Mouse (Mus musculus): ENCODE data around the gene Rfc2.
A peak's percentile ranks its signal among the peaks of the same experiment; 100 is the strongest.

The Rfc2 gene

DNA sequence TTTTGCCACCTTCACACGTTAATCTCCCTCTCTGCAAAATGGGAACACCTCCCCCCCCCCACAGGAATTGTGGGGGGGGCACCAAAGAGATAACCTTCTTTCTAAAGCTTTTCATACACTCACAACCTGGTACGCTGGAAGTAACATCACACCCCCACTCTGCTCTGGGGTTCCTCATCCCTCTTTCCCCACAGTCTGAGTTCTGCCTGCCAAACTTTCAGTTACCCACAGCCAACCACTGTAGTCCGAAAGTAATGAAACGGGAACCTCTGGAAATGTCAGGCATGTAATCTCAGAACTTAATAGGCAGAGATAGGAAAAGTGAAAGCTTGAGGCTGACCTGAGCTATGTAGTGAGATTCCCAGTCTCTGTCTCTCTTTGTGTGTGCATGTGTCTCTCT, 13.7 kb upstream of the Rfc2 start:
- DNase-seq: no peak

DNA sequence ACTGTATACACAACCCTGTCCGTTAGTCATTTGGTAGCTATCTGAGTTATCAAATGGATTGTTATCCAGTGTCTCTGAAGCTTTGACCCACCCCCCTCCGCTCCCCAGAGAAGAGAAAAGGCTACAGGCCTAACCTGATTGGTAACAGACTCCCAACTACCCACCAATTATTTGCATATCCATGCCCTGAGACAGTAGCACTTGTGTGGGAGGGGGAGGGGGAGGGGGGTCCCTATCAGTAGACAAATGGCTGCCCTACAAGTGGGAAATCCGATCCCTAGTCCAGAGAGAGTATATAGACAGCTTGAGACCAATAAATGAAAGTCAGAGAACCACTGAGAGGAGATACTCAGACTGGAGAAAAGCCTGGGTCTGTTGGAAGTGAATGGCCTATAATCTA, 13.1 kb upstream of the Rfc2 start:
- no peak for DNase-seq

DNA sequence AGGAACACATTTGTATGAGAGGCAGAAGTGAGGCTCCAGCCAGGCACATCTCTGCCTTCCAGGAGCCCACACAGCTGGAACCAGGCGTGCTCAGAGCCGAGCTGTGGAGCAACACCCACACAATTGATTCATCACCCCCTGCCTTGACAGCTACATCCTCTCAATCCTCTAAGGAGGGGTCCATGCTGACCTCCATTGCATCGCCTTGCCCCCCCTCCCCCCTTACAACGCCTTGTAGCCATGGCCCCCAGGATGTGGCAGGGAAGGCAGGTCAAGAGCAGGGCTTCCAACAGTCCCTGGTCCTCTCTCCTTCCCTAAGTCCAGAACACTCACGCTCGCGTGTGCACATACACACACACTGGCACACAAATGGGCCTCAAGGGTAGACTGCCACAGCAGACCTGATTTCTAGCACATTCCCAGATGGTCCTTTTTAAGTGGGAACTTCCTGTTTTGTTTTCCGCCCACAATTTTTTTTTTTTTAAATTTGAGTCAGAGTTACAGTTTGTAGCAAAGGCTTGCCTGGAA, 12.1 kb upstream of the Rfc2 start:
- DNase-seq: no peak

DNA sequence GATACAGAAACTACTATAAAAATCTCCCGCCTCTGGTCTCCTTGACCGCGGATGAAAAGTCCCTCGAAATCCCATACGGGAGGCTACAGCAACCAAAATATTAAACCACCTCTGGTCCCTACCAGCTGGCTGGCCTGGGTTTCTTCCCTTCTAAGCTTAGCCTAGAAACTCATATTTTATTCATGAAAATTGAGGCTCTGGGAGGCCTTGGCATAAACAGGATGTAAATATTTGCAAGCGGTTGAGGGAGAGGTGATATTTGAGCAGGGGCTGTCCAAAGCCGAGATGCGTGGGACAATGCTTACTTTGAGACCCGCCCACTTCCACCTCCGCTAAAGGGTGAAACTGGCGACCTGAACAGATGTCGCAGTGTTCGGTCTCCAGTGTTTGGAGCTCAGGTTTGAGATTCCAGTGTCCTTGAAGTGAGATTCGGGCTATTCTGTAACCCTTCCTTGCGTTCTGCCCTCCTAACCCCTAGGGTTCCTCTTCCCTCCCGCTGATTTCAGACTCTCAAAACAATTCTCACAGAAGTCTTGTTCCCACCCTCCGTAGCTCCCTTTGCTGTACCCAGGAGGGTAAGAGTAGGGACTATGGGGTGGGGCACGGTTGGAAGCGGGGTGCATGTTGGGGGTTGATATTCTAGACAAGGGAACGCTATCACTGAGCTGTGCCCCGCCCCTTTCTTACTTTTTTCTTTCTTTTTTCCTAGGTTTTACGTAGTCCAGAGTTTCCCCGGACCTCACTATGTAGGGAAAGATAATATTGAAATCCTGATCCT, 9.2 kb upstream of the Rfc2 start:
- peak; percentile 70 to 86 for DNase-seq

DNA sequence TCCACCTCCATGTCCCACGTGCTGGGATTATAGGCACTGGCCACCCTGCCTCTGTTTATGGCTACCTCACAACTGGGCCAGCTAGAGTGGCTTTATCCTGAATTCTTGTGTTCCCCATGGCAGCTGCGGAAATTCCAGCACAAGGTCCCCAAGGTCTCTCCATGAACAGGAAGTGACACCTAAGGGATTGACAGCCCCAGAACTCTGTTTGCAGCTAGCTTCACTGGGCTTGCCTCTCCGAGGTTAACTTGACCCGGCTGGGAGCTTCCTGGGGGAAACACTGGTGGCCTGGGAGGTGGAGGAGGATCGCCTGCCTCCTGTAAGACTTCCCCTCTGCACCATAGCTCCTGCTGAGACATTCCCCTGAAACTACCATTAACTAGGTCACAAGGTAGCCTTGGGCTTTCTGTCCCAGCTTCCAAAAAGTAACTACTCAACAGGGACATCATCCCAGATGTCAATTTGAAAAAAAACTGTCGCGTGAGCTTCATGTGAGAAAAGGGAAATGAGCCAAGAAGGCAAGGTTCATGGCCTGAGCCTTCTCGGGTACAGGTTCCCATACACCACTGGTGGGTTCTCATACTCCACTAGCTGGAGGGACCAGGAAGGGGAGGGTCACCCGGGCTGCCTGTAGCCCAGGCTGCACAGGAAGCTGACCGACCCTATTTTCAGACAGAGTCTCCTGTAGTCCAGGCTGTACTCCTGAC, 8.5 kb upstream of the Rfc2 start:
- peak in 1 of 2 experiments; percentile 63 for DNase-seq

DNA sequence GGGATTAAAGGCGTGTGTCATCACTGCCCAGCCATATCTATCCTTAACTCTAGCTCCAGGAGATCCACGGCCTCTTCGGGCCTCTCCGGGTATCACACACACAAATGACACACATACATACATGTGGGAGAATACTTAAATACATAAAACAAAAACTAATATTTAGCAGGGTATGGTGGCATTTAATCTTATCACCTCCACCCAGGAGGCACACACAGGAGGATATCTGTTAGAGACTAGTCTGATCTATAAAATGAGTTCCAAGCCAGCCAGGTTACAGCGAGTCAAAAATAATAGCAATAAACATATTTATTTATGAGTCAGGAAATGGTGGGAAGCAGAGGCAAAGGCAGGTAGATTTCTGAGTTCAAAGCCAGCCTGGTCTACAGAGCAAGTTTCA, 5.3 kb upstream of the Rfc2 start:
- DNase-seq: no peak

DNA sequence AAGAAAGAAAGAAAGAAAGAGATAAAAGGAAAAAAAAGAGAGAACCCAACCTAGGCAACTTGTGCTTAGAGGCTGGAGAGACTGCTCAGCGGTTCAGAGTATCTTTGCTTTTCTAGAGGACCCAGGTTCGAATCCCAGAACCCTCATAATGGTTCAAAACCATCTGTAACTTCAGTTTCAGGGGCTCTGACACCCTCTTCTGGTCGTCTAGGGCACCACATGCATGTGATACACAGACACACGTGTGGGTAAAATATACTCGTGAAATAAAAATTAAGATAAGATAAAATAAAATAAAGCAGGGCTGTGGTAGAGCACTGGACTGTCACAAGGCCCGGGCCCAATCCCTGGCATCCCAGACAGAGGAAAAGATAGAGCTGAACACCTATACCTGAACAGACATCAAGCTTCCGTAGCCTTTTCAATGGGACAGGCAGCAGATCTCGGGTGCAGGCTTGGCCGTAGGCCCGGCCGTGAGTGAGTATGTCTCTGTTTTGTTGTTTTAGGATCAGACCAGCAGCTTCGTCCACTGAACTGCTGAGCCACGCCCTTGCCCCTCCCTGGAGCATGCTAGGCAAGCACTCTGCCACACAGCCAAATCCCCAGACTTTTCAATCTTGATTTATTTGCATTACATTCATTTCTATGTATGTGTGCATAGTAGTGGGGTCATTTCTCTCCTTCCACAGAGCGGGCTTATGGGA, 4.5 kb upstream of the Rfc2 start:
- DNase-seq: no peak

DNA sequence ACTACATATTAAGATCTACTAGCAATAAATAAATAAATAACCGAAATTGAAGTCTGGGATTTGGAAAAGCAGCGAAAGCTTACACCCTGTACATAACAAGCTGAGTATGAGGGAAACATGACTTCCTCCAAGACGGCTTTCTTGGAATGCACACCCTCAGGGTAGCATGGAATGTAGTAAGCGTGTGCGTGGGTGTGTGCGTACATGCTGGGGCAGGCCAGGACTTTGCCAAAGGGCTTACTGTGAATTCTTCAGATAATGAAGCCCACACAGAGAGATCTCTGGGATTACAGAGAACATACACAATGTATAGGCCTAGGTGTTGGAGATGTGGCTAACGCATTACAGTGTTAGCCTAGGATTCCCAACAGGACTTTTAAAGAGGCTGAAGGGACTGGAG, 3.6 kb upstream of the Rfc2 start:
- no peak for DNase-seq

DNA sequence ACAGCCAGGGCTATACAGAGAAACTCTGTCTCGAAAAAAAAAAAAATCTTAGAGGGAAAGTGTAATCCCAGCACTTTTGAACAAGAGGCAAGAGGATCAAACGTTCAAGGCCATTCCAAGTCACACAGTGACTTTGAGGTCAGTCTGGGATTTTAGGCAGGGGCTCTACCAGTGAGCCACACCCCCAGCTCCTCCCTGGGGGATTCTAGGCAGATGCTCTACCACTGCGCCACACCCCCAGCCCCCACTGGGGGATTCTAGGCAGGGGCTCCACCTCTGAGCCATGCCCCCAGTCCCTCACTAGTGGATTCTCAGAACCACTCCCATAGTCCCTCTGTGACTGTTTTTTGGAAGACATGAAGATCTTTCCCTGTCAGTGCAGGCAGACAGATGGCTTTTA, 2.0 kb upstream of the Rfc2 start:
- DNase-seq: no peak

DNA sequence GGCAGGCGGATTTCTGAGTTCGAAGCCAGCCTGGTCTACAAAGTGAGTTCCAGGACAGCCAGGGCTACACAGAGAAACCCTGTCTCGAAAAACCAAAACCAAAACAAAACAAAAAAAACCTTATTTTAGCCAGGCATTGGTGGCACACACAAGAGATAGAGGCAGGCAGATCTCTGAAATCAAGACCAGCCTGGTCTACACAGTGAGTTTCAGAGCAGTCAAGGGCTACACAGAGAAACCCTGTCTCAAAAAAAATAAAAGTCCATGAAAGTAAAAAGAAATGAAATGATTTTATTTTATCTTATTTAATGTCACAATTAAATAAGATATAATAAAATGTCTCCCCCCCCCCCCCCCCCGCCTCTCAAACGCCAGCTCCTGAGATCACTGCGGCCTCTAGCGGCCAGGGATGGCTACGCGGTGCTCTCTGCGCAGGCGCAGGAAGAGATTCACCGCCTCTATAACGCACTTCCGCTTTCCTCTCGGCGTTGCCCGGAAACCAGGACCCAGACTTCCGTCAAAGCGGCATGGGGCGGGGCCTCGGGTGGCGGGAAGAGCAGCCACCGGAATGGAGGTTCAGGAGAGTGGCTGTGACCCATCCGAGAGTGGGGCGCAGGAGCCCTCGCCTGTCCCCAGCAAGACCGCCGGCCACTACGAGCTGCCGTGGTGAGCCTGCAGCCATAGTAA, 1.2 kb downstream of the Rfc2 start:
- peak; percentile 95 to 98 for DNase-seq

DNA sequence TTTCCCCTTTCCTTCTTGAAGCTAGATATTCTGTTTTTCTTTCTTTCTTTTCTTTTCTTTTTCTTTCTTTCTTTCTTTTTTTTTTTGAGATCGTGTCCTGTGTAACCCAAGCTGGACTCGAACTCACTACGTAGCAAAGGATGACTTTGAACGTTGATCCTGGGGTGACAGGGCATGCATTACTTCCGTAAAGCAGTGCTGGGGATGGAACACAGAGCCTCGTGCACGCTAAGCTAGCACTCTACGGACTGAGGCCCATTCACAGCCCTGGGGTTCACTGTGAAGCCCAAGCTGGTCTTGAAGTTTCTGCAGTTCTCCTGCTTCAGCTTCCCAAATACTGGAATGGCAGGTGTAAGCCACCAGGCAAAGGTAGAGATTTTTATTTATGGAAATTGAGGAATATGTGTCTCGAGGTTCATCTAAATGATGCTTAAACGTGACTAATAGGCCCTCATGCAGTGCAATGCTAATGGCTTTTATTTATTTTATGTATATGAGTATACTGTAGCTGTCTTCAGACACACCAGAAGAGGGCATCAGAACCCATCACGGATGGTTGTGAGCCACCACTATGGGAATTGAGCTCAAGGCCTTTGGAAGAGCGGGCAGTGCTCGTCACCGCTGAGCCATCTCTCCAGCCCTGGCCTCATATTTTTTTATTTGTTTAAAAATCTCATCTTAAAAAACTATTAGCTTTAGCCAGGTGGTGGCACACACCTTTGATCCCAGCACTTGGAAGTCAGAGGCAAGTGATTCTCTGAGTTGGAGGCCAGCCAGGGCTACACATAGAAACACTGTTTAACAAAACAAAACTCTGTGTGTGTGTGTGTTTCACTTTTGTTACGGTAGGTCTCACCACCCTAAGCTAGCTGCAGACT, 2.1 kb downstream of the Rfc2 start:
- DNase-seq: peak in 1 of 2 experiments; percentile 32

DNA sequence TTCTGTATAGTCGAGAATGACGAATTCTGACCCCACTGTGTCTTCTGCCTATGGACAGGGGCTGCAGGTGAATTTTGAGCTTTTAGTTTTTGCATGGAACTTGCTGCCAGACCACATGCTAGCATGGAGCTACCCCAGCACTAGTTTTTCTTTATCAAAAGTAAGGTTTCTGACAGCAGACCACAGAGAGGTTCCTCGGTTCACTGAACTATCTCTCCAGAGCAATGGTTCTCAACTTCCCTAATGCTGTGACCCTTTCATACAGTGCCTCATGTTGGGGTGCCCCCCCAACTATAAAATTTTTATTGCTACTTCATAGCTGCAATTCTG, 2.7 kb downstream of the Rfc2 start:
- DNase-seq: no peak

DNA sequence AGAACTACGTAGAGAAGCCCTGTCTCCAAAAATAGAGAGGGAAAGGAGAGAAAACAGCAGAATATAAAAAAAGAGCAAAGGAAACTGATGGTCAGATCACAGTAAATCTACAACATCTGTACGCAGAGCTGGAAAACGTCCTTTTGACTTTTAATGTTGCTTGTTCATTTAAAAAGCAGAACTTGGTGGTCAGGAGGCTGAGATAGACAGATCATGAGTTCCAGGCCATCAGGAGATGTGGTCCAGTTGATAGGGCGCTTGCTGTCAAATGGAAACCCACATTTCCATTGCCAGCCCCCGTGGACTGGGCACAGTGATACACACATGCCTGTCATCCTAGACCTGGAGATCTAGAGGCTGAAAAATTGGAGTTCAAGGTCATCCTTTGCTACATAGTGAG, 3.6 kb downstream of the Rfc2 start:
- DNase-seq: no peak

DNA sequence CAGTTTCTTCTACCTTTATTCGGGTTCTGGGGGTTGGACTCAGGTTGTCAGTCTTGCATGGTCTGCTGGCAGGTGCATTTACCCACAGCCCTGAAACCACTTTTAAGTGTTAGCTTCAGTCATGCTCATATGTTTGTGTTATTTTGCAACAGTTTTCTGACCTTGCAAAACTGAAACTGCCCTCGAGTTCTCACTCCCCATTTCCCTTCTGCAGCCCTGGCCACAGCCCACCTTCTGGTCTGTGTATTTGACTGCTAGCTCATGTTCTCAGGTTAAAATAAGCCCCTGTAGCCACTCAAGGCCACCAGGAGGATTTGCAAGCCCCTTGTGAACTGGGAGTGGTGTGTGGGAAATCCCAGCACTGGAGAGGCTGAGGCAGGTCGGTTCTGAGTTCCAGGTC, 8.7 kb downstream of the Rfc2 start:
- no peak for DNase-seq

DNA sequence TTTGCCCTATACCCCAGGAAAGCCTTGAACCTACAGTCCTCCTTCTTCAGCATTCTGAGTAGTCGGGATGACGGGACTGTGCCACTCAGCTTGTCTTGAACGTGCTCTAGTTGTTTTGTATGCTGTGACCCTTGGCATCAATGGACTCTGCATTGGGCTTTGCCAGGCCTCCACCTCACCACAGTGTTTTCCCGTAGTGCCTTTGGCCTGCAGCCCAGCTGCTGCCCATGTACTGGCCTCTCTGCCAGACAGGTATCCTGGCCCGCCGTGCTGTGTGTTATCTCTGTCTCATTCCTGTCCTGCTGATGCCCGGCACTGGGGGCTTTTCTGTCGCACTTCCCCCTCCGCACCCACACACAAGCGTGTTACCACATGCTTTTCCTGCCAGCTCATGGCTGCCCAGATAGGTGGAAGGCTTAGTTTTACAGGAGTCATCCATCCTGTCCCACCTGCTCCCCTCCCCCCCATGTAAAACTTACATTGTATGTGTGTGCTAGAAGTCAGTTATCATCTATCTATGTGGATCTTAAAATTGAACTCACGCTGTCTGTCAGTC, 10.9 kb downstream of the Rfc2 start:
- peak; percentile 31 to 39 for DNase-seq

DNA sequence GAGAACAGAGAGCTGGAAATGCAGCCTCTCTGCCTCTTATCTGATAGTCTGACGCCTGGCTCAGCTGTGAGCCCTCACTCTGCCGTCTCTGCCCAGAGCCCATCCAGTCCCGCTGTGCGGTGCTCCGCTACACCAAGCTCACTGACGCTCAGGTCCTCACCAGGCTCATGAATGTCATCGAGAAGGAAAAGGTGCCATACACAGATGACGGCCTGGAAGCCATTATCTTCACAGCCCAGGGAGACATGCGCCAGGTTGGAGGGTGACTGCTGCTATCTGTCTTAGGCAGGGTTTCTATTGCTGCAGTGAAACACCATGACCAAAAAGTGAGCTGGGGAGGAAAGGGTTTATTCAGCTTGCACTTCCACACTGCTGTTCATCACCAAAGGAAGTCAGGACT, 11.9 kb downstream of the Rfc2 start:
- DNase-seq: no peak

DNA sequence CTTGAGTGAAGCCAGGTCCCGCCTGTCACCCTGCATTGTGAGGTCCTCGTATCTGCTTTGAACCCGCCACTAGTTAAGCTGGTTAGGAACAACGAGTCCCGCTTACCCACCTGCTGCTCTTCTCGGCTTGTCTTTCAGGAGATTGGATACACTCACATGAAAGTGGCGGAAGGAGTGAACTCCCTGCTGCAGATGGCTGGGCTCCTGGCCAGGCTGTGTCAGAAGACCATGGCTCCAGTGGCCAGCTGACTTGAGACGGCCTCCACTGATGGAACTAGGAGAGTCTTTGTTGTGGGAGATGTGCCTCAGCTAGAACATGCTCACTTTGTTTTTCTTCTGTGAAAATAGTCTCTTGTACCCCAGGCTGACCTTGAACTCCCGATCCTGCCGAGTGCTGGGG, 16.5 kb downstream of the Rfc2 start:
- DNase-seq: no peak

DNA sequence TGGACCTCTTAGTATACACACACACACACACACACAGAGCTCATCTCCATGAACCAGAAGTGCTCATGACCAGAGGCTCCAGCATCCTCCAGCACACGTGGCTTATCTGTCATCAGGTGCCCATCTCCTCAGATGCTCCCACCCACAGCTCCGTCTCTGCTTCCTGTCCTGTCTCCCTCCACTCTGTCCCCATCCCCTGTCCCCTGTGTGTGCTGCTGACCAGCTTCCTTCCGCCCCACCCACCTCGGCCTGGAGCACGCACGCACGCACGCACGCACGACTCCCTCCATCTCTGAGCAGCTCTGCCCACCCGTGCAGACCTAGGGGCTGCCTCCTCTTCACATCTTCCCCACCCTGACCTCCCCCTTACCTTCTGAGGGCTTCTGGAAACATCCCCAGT, 23.2 kb downstream of the Rfc2 start:
- DNase-seq: no peak

DNA sequence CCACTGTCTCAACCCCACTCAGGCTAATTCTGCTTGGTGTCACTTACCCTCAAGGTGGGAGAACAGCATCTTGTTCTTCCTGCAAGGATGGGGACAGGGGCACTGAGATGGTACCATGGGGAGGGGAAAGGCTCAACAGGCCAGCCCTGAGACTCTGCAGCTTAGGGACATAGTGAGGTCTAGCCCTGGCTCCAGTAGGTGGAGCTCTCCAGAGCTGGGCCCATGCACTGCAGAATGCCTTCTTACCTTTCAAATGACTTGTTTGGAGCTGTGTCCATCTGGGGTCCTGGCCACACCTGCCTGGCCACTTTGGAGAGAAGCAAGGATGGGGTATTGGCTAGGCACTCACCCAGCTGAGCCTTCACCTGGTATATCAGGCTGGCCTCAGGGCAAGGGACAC, 25.1 kb downstream of the Rfc2 start:
- DNase-seq: no peak

DNA sequence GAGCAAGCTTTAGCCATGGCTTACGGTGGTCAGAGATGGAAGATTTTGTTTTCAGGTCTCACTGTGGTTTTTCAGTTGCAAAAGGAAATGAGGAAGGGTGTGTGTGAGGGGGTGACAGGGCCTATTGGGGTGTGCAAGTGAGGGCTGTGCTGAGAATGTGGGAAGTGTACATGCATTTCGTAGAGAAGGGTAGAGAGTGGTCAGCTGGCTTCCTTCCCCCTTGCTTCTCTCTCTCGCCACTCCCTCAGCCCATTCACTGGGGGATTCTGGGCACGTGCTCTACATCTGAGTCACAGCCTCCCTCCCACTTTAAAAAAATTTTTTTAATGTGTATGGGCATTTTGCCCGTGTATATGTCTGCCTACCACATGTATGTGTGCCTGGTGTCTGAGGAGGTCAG, 26.0 kb downstream of the Rfc2 start:
- no peak for DNase-seq

DNA sequence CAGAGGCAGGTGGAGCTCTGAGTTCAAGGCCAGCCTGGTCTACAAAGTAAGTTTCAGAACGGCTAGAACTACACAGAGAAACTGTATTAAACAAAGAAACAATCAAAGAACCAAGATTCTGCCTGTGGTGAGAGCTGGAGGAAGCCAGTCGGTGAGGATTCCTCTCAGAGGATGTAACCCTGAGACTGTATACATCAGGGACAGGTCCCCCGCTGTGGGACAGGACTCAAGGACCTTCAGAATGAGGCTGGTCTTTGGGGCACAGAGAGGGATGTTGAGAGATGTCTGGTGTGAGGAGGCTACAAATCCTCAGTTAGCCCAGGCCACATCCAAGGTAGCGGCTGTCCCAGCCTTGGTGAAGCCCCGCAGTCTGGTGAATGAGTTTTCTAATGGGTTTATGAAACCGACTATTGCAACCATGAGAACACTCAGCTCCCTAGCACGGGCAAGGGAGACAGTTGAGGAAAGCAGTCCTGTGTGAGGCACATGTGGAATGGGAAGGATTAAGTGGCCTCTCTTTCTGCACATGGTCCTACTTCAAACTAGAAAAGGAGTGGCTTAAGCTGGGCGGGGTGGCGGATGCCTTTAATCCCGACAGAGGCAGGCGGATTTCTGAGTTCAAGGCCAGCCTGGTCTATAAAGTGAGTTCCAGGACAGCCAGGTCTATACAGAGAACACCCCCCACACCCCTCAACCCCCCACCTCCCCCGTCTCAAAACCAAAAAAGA, 28.9 kb downstream of the Rfc2 start:
- no peak for DNase-seq

Measured in kidney, adult 8-10 months (tissue).